Mouse (Mus musculus) ES-CJ7 (cell line): ENCODE results near the gene Foxn3.

ENCODE experiments used
- DNase-seq: peaks from one replicate; pipeline ENCODE4 v3.0.0; 2011; ENCODE audit warnings: low read depth, low spot score

Foxn3 gene

DNA sequence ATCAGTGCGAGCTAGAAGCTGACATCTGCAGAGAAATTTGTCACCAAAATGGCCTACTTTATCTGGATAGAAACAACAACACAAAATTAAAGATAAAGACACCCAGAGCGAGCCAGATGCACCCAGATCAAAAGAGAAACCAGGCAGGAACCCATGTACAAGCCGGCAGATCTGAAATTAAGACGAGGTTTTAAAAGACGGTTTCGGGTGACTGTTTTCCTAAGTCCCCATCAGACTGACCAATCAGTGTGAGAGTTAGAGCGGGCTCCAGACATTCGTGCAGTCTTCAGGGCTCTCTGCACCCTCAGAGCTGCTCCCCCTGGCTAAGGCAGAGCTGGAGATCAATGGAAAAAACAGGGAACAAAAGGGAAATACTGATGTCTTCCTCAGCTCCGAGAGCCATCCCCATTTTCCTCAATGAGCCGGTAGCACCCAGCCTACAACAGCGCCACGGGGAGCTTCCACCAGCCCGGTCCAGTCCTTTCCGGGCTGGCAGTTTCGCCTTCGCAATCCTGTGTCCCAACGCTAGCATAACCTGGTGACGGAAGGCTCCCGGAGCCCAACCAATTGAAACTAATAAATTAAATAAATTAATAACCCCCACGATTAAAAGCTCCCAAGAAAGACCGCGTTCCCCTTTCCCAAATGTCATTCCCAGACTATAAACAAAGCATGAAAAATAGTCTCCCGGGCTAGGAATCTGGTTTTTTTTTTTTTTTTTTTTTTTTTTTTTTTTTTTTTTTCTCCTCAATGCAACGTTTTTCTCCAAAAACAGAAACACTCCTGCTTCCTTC lies 1.1 kb downstream of the Foxn3 start:
- peak; percentile 47 for DNase-seq

DNA sequence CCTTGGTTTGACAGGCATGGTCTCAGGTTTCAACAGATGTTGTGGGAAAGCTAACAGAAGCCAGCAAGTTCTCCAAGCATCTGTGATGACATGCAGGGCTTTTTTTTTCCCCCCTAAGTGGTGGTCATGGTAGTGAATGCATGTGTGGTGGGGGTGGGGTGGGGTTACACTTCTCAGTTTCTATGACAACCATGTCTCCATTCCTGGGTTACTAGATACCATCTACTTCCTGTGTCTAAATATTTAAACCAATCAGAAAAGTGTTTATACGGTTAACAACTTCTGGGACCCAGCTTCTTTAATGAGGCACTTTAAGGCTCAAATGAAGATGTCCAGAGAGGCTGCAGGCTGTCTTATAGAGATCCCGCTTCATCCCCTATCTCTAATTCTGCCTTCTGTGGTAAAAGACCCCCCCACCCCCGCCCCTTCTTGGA lies 2.0 kb downstream of the Foxn3 start:
- no peak for DNase-seq

DNA sequence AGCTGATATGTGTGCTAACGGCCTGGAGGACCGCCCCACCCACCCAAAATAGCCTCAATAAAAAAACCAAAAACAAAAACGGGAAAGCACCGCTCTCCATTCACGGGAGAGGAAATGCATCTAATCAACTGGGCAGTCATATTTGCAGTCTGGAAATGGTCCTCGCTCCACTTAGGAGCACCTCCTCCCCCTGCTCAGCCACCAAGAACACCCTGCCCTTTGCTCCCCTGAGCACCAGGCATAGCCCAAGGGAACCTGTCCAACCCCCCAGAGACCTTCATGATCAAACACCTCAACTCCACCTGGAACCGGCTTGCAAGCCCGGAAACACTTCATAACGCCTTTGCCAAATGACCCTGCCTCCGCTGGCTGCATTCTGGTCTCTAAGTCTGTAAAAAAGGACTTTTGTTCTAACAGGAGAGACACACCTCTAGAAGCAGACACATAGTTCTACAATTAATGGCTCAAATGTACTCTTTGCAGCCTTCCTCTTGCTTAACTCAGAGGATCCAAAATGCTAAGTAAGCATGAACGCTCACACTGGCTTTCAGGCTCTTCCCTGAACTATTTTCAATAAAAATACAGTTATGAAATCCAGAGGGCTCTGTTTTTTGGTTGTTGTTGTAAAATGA lies 2.6 kb downstream of the Foxn3 start:
- DNase-seq = peak; percentile 28

DNA sequence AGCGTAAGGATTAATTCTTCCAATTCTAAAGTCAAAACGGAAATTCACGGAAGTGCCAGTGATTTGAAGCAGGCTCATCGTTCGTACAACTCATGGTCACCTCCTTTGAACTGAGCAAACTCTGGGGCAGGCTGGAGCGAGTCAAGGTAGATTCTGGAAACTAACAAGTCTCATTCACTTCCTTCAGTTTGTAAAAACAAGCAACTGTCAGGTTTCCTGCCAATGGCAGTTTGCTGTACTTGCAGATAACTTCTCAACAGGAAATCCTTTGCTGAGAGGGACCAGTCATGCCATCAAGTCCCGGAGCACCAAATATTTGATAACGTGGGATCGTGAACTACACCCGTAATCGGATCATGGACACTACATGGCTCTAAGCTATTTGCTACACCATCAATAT lies 3.9 kb downstream of the Foxn3 start:
- DNase-seq = no peak

DNA sequence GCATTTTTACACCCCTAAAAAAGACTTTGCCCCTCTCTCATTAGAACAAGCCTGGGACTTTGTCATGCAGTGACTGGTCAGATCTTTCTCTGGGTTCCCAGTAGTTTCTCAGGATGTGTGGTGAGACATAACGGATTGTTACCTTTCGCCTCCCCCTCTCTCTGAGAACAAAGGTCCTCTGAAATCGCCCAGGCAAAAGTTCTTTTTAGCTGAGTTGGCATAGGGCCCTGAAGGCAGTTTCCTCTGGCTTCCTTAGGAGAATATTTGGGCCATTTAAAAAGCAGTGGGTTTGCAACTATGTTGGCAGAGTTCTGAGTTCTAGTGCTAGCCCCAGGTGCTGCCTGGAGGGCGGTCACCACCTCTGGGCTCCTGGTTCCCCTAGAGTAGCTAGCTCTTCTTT lies 4.9 kb downstream of the Foxn3 start:
- no peak for DNase-seq

DNA sequence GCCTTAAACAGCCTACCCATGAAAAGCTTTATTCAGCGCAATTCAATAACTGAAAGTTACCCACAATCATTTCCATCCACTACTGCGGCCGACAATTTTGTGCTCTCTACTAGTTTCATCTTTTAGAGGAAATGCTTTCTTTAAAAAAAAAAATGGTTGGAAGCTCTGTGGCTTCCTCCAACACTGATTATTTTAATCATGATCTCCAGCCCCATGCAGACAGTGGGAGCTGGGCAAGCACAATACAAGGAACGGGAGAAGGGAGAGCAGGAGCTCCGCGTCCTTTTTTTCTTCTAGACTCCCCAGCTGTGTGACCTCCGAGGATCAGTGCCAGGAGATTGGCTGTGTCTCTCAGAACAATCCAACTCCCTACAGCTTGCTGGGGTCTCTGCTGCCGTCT lies 5.9 kb downstream of the Foxn3 start:
- no peak for DNase-seq

DNA sequence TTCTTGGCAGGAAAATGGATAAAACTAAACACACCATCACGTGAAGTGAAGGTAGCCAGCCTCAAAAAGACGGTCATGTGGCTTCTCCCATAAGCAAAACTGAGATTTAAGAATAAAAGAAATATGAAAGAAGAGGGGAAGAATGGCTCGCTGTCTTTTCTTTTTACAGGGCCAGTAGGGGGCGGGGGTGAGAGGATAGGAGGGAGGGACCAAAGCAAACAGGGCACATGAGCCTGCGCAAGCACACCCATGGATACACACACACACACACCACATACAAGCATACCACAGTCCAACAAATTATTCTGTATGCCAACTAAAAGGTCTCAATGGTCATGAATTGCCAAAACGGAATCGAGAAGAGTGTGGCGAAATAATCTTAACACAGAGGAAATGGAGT lies 12.8 kb downstream of the Foxn3 start:
- DNase-seq = peak; percentile 25

DNA sequence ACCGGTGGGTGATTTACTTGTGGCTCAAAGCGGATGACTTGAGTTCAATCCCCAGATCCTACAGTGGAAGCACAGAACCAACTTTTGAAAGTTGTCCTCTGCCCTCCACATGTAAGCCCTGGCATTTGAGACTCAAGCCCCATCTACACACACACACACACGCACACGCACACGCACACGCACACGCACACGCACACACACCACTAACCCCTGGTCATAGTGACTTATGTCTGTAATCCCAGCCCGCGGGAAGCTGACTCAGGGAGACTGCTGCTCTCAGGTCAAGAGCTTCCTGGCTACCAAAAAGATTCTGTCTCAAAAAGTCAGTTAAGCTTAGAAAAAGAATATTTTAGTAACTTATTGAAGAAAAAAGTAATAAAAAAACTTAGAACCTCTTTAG lies 13.6 kb downstream of the Foxn3 start:
- DNase-seq = no peak

DNA sequence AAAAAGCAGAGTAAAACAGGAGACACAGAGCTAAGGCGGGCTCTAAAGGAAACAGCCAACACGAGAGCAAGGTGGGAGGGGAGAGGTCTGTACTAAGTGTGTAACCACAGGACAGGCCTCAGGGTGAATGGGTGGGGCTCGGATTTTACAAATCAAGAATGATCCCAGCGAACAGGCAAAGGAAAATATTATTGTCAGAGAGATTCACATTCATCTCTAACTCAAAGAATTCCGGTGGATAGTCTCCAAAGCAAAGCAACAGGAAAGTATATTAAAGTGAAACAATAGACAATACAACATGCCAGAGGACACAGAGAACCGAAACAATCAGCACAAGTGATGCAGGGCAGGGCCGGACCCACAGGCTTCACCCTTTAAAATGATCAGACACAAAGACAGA lies 15.0 kb downstream of the Foxn3 start:
- DNase-seq = no peak

DNA sequence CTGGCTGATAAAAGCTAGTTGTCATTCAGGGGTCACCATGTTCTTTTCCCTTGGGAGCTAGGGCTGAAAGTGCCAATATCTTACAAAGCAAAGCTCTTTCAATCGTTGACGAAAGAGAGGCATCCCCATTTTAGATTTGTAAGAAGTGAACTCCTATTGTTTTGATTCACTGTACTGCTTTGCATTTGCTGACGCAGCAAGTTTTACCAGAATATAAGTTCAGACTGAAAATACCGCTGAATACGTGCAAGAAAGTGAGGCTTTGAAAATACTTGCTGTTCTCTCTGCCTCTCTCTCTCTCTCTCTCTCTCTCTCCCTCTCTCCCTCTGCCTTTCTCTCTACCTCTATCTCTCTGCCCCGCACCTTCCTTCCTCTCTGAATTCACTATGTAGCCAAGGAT lies 16.1 kb downstream of the Foxn3 start:
- DNase-seq = no peak

DNA sequence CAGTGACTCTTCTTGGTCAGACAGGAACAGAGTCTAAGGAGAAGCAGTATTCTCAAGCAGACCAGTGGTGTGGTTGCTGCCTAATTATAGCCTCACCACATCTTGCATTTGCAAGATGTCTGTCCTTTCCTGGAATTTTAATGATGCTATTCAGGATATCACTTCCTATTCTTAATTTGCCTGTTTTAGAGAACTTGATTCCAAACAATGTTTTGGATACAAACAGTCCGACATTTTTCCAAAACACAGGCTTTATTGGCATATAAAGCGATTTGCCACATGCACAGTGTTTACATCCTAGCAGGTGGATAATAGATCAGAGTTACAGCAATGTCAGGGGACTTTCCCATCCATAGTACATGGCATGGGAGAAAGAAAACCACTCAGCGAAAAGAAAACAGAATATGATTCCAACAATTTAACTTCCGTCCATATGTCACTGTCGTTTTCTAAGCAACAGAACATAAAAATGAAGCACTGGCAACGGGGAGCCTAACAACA lies 18.1 kb downstream of the Foxn3 start:
- no peak for DNase-seq

DNA sequence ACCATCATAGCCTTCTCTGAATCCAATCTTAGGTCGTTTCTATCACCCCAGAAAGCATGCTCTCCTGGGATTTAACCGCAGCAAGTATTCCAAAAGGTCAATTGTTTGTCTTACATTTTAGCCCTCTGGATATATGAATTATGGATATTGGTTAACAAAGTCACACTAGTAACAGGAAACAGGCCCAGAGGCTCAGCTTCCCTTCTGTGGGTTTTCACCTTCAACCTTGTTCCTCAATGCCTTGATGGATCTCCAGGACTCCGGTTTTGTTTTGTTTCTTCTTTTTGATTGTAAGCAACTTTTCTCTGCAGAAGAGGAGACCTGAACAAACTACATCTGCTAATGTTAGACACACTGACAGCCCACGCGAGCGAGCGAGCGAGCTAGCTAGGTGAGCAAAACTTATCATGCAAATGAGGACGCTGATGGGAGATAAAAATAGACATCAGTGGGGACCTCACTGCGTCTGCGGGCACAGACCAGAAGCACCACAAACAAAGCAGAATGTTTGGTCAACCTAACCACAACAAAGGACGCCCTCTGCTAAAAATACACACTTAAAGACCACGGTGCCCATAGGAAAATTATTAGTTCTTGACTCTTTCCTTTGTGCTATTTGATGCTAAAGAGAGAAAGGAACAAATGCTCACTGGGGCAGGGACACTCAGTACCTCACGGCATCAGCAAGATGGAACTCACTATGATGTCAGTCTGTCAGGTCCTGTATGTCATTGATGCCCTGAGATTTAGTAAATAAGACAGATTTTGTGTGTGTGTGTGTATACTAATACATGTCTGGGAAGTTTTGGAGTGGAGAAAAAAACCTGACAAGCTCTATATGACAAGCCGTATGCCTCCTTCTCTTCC lies 18.9 kb downstream of the Foxn3 start:
- DNase-seq = no peak

DNA sequence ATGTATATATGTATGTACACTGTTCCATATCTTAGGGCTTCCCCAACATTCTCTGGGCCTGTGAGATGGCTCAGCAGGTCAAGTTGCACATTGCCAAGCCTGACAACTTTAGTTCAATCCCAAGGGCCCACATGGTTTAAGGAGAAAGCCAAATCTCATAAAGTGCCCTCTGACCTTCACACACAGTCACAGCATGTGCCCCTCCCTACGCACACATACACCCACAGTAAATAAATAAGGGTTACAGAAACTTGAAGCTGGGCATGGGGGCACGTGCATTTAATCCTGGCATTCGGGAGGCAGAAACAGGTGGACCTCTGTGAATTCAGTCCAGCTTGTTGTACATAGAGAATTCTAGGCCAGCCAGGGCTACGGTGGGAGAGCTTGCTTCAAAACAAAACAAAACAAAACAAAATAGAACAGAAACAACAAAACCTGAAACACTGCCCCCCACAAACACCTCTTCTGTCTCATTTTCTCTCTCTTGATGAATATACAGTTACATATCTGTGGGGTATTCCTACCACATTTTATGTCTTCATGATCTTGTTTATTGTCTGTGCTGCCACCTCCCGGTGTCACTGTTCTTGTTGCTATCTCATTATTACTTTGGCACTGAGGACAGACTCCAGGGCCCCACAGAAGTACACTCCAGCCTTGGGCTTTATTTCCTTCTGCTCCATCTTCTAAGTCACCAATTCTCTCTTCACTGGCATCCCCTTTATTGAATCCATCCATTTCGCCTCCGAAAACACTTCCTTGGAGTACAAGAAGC lies 19.8 kb downstream of the Foxn3 start:
- no peak for DNase-seq

DNA sequence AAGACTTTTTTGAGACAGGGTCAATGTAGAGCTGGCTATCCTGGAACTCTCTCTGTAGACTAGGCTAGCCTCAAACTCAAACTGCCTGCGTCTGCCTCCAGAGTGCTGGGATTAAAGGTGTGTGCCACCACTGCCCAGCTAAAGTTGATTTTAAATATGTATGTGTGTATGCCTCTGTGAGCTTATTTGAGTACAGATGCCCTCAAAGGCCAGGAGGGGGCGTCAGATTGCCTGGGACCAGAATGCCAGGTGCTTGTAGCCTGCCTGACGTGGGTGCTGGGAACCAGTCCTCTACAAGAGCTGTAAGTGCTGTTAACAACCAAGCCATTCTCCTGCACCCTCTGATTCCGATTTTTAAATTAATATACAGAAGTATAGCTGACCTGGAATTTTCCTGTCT lies 23.2 kb downstream of the Foxn3 start:
- DNase-seq = peak; percentile 42

DNA sequence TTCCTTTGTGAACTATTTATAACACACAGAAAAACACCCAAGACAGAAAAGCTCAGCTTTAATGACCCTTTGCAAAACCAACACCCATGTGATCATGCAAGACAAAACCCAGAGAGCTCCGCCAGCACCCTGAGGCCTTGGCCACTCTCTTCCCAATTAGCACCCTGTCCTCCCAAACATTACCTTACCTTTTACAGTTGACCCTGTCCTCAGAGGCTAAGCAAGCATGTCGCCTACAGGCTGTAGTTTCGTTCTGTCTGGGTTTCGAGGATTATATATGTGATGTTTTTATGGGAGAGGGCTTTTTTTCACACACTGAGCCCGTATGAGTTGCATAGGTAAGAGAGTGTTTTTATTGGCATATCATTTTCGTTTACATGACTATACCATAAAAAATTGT lies 26.1 kb downstream of the Foxn3 start:
- DNase-seq = no peak

DNA sequence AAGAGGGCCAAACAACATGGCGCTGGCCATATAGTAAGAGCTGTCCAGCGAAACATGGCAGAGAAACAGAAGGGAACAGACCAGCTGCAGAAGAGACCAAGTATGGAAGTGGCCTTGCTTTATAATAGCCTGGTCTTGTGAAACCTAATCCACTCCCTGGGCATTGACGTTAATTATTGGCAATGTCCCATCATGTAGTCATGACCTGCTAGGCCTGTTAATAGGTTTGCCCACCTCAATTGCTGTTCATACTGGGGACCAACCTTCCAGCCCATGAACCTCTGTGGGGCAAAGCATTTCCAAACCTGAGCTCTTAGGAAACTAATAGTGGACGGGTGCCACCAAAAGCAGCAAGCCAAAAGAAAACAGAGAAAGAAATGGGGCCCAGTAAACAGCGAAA lies 27.0 kb downstream of the Foxn3 start:
- DNase-seq = no peak

DNA sequence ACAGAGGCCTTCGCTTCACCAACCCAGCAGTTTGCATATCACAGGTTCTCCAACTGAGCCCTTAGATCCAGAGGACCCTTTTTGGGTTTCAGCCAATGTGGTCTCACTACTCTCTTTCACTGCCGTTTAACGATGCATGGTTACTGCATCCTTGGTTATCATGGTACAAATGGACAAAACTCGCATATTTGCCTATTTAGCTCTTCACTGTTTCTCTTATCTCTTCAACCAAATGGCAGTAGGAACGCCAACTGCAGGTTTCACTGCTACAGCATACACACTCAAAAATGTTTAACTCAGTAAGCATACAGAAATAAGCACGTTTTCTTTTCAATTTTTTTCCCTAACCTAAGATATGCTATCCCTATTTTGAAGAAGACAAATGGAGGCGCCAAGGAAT lies 31.0 kb downstream of the Foxn3 start:
- no peak for DNase-seq

DNA sequence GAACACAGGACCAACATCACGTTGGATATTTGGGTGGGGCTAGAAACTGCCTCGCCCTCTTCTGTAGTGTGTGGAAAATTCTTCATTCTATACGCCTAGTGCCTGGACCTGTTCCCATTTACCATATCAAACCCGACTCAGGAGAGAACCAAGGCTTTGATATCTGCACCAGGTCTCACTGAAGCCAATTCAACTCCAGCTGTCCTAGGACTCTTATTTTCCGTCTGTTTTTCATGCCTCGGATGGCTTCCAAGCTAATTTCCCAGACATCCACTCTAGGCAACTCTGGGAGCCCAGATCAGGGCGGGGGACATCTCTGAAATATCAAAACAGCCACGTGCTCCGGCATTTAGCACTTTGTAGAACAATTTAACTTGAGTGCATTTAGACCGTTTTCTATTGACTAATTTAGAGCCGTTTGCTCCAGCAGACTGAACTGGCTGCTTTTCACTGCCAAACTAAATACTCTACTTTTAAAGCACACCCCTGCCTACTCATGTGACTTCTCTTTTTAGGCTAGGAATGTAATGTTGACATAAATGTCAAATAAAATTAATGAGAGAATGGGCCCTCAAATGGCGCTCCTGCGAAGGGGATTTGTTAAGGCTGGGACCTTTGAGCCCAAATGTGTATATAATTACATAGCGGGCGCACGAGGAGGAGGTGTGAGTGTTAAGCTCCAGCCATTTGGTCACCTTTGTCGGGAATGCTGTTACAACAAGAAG lies 33.5 kb downstream of the Foxn3 start:
- no peak for DNase-seq

DNA sequence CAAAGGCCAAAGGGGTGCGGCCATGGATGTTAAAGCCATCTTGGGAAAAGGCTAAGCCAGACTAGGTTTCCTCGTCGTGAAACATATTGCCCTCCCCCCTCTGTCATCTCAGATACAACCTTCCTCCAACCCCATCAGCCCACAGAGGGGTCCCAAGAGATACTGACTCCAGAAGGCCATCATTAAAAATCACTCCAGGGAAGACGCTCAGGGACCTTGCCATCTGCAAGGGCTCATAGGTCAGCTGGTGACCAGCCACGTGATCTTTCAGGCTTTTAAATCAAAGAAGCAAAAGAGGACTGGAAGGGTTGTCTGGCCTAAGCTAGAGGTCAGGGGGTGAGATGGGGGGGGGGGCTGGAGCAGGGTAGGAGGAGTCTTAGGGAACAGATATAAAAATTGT lies 34.4 kb downstream of the Foxn3 start:
- no peak for DNase-seq

DNA sequence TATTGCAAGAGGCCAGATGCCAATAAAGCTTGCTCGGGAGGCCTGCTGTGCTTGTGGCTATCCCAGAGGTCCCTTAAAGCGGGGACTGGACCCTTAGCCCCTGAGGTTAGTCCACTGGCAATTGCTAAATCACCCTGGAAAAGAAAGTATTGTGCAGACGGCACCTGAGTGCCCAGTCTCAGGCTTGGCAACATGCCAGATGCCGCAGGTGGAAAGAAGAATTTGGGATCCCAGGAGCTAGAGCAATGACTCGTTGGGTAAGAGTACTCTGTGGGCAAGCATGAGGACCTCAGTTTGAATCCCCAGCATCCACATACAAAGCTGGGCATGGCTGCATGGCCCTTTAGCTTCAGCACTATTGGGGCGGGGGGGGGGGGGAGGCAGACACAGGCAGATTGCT lies 35.9 kb downstream of the Foxn3 start:
- no peak for DNase-seq

DNA sequence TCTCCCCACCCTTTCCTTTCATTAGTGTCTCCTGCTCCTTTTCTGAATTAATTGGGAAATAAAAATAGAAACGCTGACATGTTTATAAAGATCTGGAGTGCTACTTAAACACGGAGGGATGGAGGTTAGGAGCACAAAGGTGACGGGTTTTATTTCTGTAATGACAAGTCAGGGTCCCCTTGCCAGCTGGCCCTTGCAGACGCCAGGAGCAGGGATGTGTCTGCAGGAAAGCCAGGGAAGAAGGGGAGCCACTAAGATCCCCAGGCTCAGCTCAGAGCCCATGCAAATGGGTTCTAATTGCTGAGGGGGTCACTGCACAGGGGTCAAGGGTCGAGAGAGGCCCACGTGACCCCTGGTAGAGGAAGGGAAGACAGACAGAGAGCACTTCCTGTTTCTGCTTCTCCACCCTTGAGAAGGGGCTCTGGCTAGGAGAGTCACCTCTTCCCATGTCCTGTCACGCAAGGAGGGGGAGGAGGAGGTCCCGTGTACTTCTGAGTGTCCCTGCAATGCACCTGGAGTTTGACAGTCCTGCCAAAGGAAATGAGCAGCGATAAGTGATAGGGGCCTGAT lies 36.7 kb downstream of the Foxn3 start:
- DNase-seq = no peak
